Mouse (Mus musculus) stomach, embryonic 14.5 days (tissue): ENCODE measurements around the gene Gm45837. TPM values are rescaled to one million over a fixed set of nuclear protein-coding genes. Genes with fewer than 3 reads are reported as not detected.
A peak's percentile ranks its signal among the peaks of the same experiment; 100 is the strongest.
"Not testable (repeated sequence)": the region's sequence is repeated elsewhere in the genome, so short reads cannot be mapped to it uniquely, and the experiment has no call there.

Source experiments
- ATAC-seq: fragments of 200-750 bp; cut with Nextera tagmentation; 2 replicates; pipeline ENCODE4 v1.8.0; 2017; ENCODE audit warnings: low read depth, moderate TSS enrichment; ENCODE audit not compliant: insufficient number of reproducible peaks, insufficient read depth, low FRiP score
- H3K27ac ChIP-seq: fragments of 300-500 bp; sonication (generic); 2 replicates; pipeline ENCODE4 v1.5.1; 2014; ENCODE audit warnings: mild to moderate bottlenecking, low read length, moderate library complexity, mixed read lengths
- H3K27me3 ChIP-seq: fragments of 300-500 bp; sonication (generic); 2 replicates; pipeline ENCODE4 v1.6.1; 2014; ENCODE audit warnings: low read length, control low read depth, mixed read lengths; ENCODE audit not compliant: control insufficient read depth, insufficient read depth
- H3K36me3 ChIP-seq: fragments of 300-500 bp; sonication (generic); 2 replicates; pipeline ENCODE4 v1.6.1; 2014; ENCODE audit warnings: mild to moderate bottlenecking, control low read depth, low read length, moderate library complexity, mixed read lengths; ENCODE audit not compliant: control insufficient read depth, insufficient read depth
- H3K4me1 ChIP-seq: fragments of 300-500 bp; sonication (generic); 2 replicates; pipeline ENCODE4 v1.6.1; 2014; ENCODE audit warnings: low read length, control low read depth, mixed read lengths; ENCODE audit not compliant: control insufficient read depth, insufficient read depth
- H3K4me2 ChIP-seq: fragments of 300-500 bp; sonication (generic); replicated peaks from 2 replicates; pipeline ENCODE4 v1.6.1; 2014; ENCODE audit warnings: low read depth, low read length, control low read depth
- H3K4me3 ChIP-seq: fragments of 300-500 bp; sonication (generic); 2 replicates; pipeline ENCODE4 v1.5.1; 2014; ENCODE audit warnings: low read depth, low read length, control low read depth
- H3K9ac ChIP-seq: fragments of 300-500 bp; sonication (generic); replicated peaks from 2 replicates; pipeline ENCODE4 v1.6.1; 2014; ENCODE audit warnings: low read depth, mild to moderate bottlenecking, control low read depth, low read length, moderate library complexity, mixed read lengths
- H3K9me3 ChIP-seq: fragments of 300-500 bp; sonication (generic); 2 replicates; pipeline ENCODE4 v1.6.1; 2016; ENCODE audit warnings: low read depth, low read length, control low read depth; ENCODE audit not compliant: control insufficient read depth
- WGBS: fragments of 180-500 bp; shearing (Covaris S2); extraction: QIAGEN DNeasy Blood & Tissue Kit; methylation state at CpG from one replicate; pipeline ENCODE4 v1.1.7; 2014; 5-methylcytosine and 5-hydroxymethylcytosine counted together
- polyA plus RNA-seq: library from polyadenylated mRNA; unstranded; fragments of >200 nt; fragmentation: Nextera tagmentation; extraction: Ambion mirVana; gene quantifications from 2 replicates; pipeline ENCODE4 v1.2.1, GENCODE M21; 2014

Gene Gm45837
- polyA plus RNA-seq, 1 experiment from 2014 or later: 8.0 TPM

- 79% methylated on average over 3 of the region's 3 CpGs for WGBS
- no peak for ATAC-seq
- no peaks in the 10 kb centered on the region for H3K36me3 ChIP-seq
- no peak overlapping the region for H3K27ac ChIP-seq
- H3K27me3 ChIP-seq: no peaks in the 10 kb centered on the region
- H3K9me3 ChIP-seq: no peaks in the 10 kb centered on the region
- no peak overlapping the region for H3K4me2 ChIP-seq
- H3K4me3 ChIP-seq: no peak overlapping the region
- no peaks in the 10 kb centered on the region for H3K4me1 ChIP-seq
- no peak overlapping the region for H3K9ac ChIP-seq
Observed at GRCm38 (mm10) chr7:101547651-101548050, 137.0 kb downstream of the Gm45837 start.

- Histone ChIP-seq H3K4me2 (no peak overlapping the region), H3K9ac (no peak overlapping the region), H3K27me3 (no peaks in the 10 kb centered on the region), H3K9me3 (no peaks in the 10 kb centered on the region), H3K4me1 (no peaks in the 10 kb centered on the region), H3K4me3 (no peak overlapping the region), H3K36me3 (no peaks in the 10 kb centered on the region), H3K27ac (no peak overlapping the region)
- WGBS: 90% methylated on average over 3 of the region's 3 CpGs
- ATAC-seq: no peak
Observed at GRCm38 (mm10) chr7:101549266-101549665, 138.6 kb downstream of the Gm45837 start.

DNA sequence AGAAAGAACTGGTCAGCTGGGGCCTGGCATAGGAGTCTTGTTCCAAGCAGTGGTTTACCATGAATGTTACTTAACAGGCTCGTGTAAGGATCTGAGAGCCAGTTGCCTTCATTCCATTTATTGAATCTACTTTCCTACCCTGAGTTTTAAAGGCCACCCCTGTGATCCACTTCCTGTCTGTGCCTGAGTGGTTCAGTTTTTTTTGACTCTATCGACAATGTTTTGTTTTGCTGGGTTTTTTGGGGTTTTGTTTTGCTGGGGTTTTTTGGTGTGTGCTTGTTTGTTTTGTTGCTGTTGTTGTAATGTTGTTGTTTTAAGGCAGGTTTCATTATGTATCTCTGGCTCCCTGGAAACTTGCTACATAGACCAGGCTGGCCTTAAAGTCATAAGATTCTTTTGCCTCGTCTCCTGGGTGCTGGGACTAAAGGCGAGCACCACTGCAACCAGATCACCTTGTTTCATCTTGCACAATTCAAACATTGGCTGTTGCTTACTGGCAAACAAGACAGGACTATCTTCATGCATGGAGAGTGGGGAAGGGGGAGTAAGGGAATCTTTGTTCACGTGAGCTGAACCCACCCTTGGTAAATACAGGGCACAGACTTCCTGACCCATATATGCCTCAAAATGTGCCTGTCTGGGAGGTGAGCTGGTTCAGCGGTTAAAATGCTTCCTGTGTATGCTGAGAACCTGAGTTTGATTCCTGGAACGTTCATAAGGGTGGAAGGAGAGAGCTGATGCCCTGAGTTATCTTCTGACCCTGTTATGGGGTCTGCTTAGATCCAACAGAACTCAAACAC is 140.2 kb downstream of the Gm45837 start:
- H3K27ac ChIP-seq: peak overlapping the region; percentile 27; the same call in 1 of the 2 replicates
- no peak overlapping the region for H3K9ac ChIP-seq
- H3K4me2 ChIP-seq: no peak overlapping the region
- no peaks in the 10 kb centered on the region for H3K9me3 ChIP-seq
- 55% methylated on average over 7 of the region's 7 CpGs for WGBS
- ATAC-seq: no peak
- H3K4me1 ChIP-seq: no peaks in the 10 kb centered on the region
- H3K4me3 ChIP-seq: no peak overlapping the region
- no peaks in the 10 kb centered on the region for H3K36me3 ChIP-seq
- H3K27me3 ChIP-seq: no peaks in the 10 kb centered on the region

GRCm38 (mm10) chr7:101551530-101551929 is 140.8 kb downstream of the Gm45837 start:
- Histone ChIP-seq H3K36me3 (no peaks in the 10 kb centered on the region), H3K27ac (peak overlapping the region; percentile 27; the same call in 1 of the 2 replicates), H3K4me3 (no peak overlapping the region), H3K9me3 (no peaks in the 10 kb centered on the region), H3K4me2 (no peak overlapping the region), H3K27me3 (no peaks in the 10 kb centered on the region), H3K4me1 (no peaks in the 10 kb centered on the region), H3K9ac (no peak overlapping the region)
- 89% methylated on average over 1 of the region's 1 CpGs for WGBS
- no peak for ATAC-seq

DNA sequence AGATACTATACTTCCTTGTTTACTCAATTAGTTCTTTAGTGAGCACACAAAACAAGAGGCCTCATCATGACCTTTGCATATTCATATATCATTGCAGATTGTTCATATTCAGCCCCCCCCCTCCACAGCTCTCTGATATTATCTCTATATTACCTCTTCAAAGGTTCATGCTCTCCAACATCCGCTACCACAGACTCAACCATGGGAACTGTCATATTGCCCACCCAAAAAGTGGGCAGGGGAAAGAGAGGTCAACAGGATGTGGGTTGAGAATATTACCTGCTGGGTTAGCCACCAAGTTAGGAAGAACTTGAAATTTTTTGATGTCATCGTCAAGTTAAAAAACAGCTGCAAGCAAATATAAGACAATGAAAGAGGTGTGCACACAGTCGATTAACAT is 144.8 kb downstream of the Gm45837 start:
- H3K4me1 ChIP-seq, H3K4me2 ChIP-seq, H3K9me3 ChIP-seq, ATAC-seq, H3K36me3 ChIP-seq, H3K4me3 ChIP-seq, H3K9ac ChIP-seq, H3K27me3 ChIP-seq, H3K27ac ChIP-seq: not testable (repeated sequence)
- WGBS: 94% methylated on average over 3 of the region's 3 CpGs

DNA sequence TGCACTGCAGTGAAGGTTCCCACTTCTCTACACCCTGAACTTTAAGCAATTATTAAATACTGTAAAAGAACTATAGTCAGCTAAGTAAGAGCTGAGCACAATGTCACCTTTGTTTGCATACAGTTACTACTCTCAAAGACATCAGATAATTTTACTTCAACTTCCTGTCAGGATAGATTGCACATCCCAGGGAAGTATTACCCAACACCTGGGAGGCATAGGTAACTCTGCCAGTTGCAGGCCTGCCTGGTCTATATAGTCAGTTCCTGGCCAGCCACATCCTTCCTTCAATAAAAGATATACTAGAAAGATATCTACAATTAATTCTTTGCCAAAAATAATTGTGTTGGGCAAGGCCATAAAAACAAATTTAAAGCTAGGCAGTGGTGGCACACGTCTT is 146.7 kb downstream of the Gm45837 start:
- Histone ChIP-seq H3K27ac (no peak overlapping the region), H3K9ac (no peak overlapping the region), H3K4me2 (no peak overlapping the region), H3K36me3 (no peaks in the 10 kb centered on the region), H3K4me1 (no peaks in the 10 kb centered on the region), H3K9me3 (no peaks in the 10 kb centered on the region), H3K4me3 (no peak overlapping the region), H3K27me3 (no peaks in the 10 kb centered on the region)
- ATAC-seq: no peak
- 81% methylated on average over 1 of the region's 1 CpGs for WGBS

DNA sequence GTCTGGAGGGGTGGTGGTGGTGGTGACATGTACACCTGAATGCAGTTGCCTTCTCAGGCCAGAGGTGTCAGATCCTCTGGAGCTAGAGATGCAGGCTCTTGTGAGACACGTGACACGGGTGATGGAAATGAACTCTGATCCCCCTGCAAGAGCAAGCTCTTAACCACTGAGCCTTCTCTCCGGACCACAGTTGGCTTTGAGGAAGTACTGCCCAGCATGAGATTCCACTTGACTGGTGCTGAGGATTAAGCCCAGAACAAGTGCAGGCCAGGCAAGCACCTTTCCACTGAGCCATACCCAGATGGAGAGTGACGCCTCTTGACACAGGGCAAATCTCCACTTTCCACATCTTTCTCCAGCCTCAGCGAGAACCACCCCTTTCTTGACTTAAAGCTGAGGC is 148.7 kb downstream of the Gm45837 start:
- H3K4me1 ChIP-seq, H3K36me3 ChIP-seq, H3K9me3 ChIP-seq, ATAC-seq, H3K27ac ChIP-seq, H3K9ac ChIP-seq, H3K27me3 ChIP-seq, H3K4me3 ChIP-seq, H3K4me2 ChIP-seq: not testable (repeated sequence)
- 57% methylated on average over 5 of the region's 5 CpGs for WGBS
